Mouse (Mus musculus) urinary bladder, adult 18-20 months (tissue): ENCODE measurements around the gene Heatr6.

Source experiments
- DNase-seq, 2 experiments: peaks; one replicate each; pipeline ENCODE4 v3.0.0; 2022; ENCODE audit warnings: low spot score in 2 of 2, mixed read lengths in 2 of 2

Heatr6 gene

GRCm38 (mm10) chr11:83747376-83748265, 5.9 kb upstream of the Heatr6 start:
- DNase-seq: no peak

- DNase-seq: no peak
These were observed 731 bp downstream of the Heatr6 start for GRCm38 (mm10) chr11:83754227-83754626.

GRCm38 (mm10) chr11:83767306-83767705, 13.8 kb downstream of the Heatr6 start:
- DNase-seq: no peak

- no peak for DNase-seq
These were observed 15.5 kb downstream of the Heatr6 start for GRCm38 (mm10) chr11:83768976-83769375.

- no peak for DNase-seq
These were observed 17.5 kb downstream of the Heatr6 start for GRCm38 (mm10) chr11:83771014-83771413.

- DNase-seq: no peak
These were observed 18.8 kb downstream of the Heatr6 start for GRCm38 (mm10) chr11:83772341-83772740.

- DNase-seq: no peak
These were observed 20.2 kb downstream of the Heatr6 start for GRCm38 (mm10) chr11:83773691-83774090.

- no peak for DNase-seq
These were observed 20.8 kb downstream of the Heatr6 start for GRCm38 (mm10) chr11:83774324-83774723.

- DNase-seq: no peak
These were observed 23.3 kb downstream of the Heatr6 start for GRCm38 (mm10) chr11:83776798-83777197.

GRCm38 (mm10) chr11:83783931-83784600, 30.6 kb downstream of the Heatr6 start:
- no peak for DNase-seq

- DNase-seq: no peak
These were observed 31.2 kb downstream of the Heatr6 start for GRCm38 (mm10) chr11:83784661-83785060.

- DNase-seq: peak; percentile 31 to 32
These were observed 31.9 kb downstream of the Heatr6 start for GRCm38 (mm10) chr11:83785366-83785765.

- DNase-seq: peak in 1 of 2 experiments; percentile 20
These were observed 33.3 kb downstream of the Heatr6 start for GRCm38 (mm10) chr11:83786835-83787234.

- no peak for DNase-seq
These were observed 34.0 kb downstream of the Heatr6 start for GRCm38 (mm10) chr11:83787401-83788021.

GRCm38 (mm10) chr11:83788331-83788730, 34.8 kb downstream of the Heatr6 start:
- no peak for DNase-seq

GRCm38 (mm10) chr11:83789259-83789658, 35.8 kb downstream of the Heatr6 start:
- peak; percentile 40 to 59 for DNase-seq

GRCm38 (mm10) chr11:83791133-83791532, 37.6 kb downstream of the Heatr6 start:
- DNase-seq: no peak

GRCm38 (mm10) chr11:83792316-83792914, 38.9 kb downstream of the Heatr6 start:
- no peak for DNase-seq

GRCm38 (mm10) chr11:83793264-83793663, 39.8 kb downstream of the Heatr6 start:
- no peak for DNase-seq

- DNase-seq: no peak
These were observed 42.6 kb downstream of the Heatr6 start for GRCm38 (mm10) chr11:83796112-83796511.

GRCm38 (mm10) chr11:83796980-83797608, 43.6 kb downstream of the Heatr6 start:
- DNase-seq: no peak
